8 mouse cellular contexts compared by ENCODE assay signal in the genomic region with DNA sequence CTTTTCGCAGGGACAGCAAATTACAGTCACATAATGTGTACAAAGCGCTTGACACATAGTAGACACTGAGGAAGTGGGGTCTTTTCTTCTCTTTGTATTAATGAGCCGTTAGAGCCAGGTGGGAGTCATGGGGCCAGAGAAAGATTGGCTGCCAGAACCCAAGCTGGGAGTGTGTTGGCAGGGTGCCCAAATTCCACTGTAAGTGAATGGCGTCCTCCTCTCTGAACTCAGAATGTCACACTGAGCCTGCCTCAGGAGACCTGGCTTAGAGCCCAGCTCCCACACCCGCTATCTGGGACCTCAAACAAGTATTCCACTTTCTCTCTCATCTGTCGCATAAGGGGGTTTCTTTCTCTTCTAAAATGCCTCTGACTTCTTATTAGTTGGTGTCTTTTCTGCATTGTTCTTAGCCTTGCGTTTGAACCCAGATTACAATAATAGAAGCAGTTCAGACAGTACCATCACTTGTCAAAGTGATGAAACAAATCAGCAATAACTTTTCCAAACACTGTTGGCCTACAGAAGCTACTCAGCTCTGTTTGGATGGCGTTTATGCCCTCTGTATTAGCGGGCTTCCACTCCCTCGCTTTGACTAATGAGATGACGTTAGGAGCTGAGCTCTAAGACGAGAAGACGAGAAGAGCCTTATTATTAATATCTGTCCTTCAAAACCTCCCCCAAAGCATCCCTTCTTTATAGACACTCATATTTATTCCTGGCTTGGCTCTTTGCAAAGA. TPM values are rescaled to one million over a fixed set of nuclear protein-coding genes. Genes with fewer than 3 reads are reported as not detected.
DNase-seq lines count a peak whose midpoint lies in the region; ATAC-seq lines count a peak whose summit lies in the region.

No protein-coding gene starts in this region.

- DNase-seq in cerebellum, adult 11 months = peak; percentile 2
- DNase-seq in adrenal gland, adult 18-20 months (ENCODE audit: low spot score in 2 of 2) = peak; percentile 46 to 54
- DNase-seq in heart, postnatal 10 days = peak; percentile 90 to 93
- peak; percentile 67 to 83 for DNase-seq in kidney, postnatal 36 days
- peak; percentile 83 for DNase-seq in testis, postnatal 14 days (ENCODE audit: low spot score)

- no peaks in the 10 kb centered on the region for H3K36me3 ChIP-seq in embryonic facial prominence, embryonic 15.5 days
- no peaks in the 10 kb centered on the region for H3K36me3 ChIP-seq in midbrain, embryonic 12.5 days

- peak overlapping the region; percentile 35; the same call in 1 of the 2 replicates for H3K27ac ChIP-seq in embryonic facial prominence, embryonic 15.5 days (replicated peaks)
- 0 out of 2 replicates have a peak overlapping the region, but pooled peaks have one; percentile 6 for H3K27ac ChIP-seq in midbrain, embryonic 12.5 days (replicated peaks)

- 29% methylated on average over 13 of the region's 13 CpGs for WGBS in embryonic facial prominence, embryonic 15.5 days
- 59% methylated on average over 13 of the region's 13 CpGs for WGBS in midbrain, embryonic 12.5 days

- ATAC-seq in cerebellum, adult (ENCODE audit: insufficient number of reproducible peaks, low FRiP score, low TSS enrichment) = no peak
- peak; percentile 77; the same call in 1 of the 2 replicates for ATAC-seq in embryonic facial prominence, embryonic 15.5 days (ENCODE audit: insufficient number of reproducible peaks, low FRiP score, low TSS enrichment, low read depth)
- peak; percentile 77 for ATAC-seq in midbrain, embryonic 12.5 days (ENCODE audit: low FRiP score, low read depth)

- H3K9ac ChIP-seq in embryonic facial prominence, embryonic 15.5 days = no peak overlapping the region
- H3K9ac ChIP-seq in midbrain, embryonic 12.5 days (replicated peaks) = no peak overlapping the region

- H3K4me2 ChIP-seq in embryonic facial prominence, embryonic 15.5 days (replicated peaks) = peak overlapping the region; percentile 11; the same call in 1 of the 2 replicates
- no peak overlapping the region for H3K4me2 ChIP-seq in midbrain, embryonic 12.5 days (replicated peaks)

- no peaks in the 10 kb centered on the region for H3K9me3 ChIP-seq in embryonic facial prominence, embryonic 15.5 days (replicated peaks)
- H3K9me3 ChIP-seq in midbrain, embryonic 12.5 days = no peaks in the 10 kb centered on the region

- H3K4me3 ChIP-seq in embryonic facial prominence, embryonic 15.5 days (replicated peaks) = no peak overlapping the region
- H3K4me3 ChIP-seq in midbrain, embryonic 12.5 days = no peak overlapping the region

- peaks cover 28% of the 10 kb centered on the region for H3K4me1 ChIP-seq in embryonic facial prominence, embryonic 15.5 days
- H3K4me1 ChIP-seq in midbrain, embryonic 12.5 days = peaks cover 19% of the 10 kb centered on the region

- H3K27me3 ChIP-seq in embryonic facial prominence, embryonic 15.5 days = no peaks in the 10 kb centered on the region
- no peaks in the 10 kb centered on the region for H3K27me3 ChIP-seq in midbrain, embryonic 12.5 days

- intact Hi-C loops in heart, postnatal 10 days (cut with DNase I) = no loop called here

RNA-seq across cellular contexts. Expression of gene Wif1, which starts 21.9 kb away (rescaled TPM):
- total RNA-seq in adrenal gland, adult 18-20 months (2021) = not detected
- 89.0 and 92.7 TPM in 2 replicates for polyA plus RNA-seq in embryonic facial prominence, embryonic 15.5 days (2015; fragmentation: Nextera tagmentation; extraction: Ambion mirVana)
- 1 to 10 TPM; 4.0 to 4.5 TPM for total RNA-seq in heart, postnatal 10 days (2021)
- 5.7 and 8.2 TPM in 2 replicates for polyA plus RNA-seq in midbrain, embryonic 12.5 days (2016; fragmentation: Nextera tagmentation; extraction: Ambion mirVana)

Comparison
In these comparisons a context has a peak if more than half of its experiments do, and no peak if none do; other contexts are left out.
1. DNase-seq: peak in every context shown above with its lines; median percentile 92 in heart, postnatal 10 days; 83 in testis, postnatal 14 days; 75 in kidney, postnatal 36 days; 50 in adrenal gland, adult 18-20 months; 2 in cerebellum, adult 11 months.
2. RNA of gene Wif1, which starts 21.9 kb away (total RNA-seq): 4.0 to 4.5 TPM in heart, postnatal 10 days; not detected in adrenal gland, adult 18-20 months; every median in the first group is over 4 times any median in the second.